Mouse (Mus musculus) cerebellum, adult (tissue): ENCODE measurements around the gene Porcn.
A peak's percentile ranks its signal among the peaks of the same experiment; 100 is the strongest.

Experiments
- ATAC-seq: cut with Nextera tagmentation; 2 replicates; pipeline ENCODE4 v1.9.2; 2017; ENCODE audit warnings: mild to moderate bottlenecking, moderate library complexity, mixed read lengths; ENCODE audit not compliant: insufficient number of reproducible peaks, low FRiP score, low TSS enrichment

The Porcn gene

GRCm38 (mm10) chrX:8206015-8206693, at the start of gene Porcn:
Gene Porcn (minus strand): TSS chrX:8206525.
- peak; percentile 87 for ATAC-seq

GRCm38 (mm10) chrX:8255807-8256206, 49.5 kb upstream of the Porcn start:
- no peak for ATAC-seq

- ATAC-seq, result no peak
These were observed 47.4 kb upstream of the Porcn start for GRCm38 (mm10) chrX:8253711-8254110.

- peak; percentile 90 for ATAC-seq
These were observed 46.3 kb upstream of the Porcn start, which contains the start of gene Ftsj1 for GRCm38 (mm10) chrX:8252334-8253285. Gene Ftsj1 (minus strand): TSS chrX:8252406.

GRCm38 (mm10) chrX:8251789-8252333, 45.5 kb upstream of the Porcn start:
- no peak for ATAC-seq

GRCm38 (mm10) chrX:8248542-8249120, 42.3 kb upstream of the Porcn start:
- ATAC-seq, result no peak

- no peak for ATAC-seq
These were observed 41.4 kb upstream of the Porcn start for GRCm38 (mm10) chrX:8247680-8248079.

GRCm38 (mm10) chrX:8238804-8239395, 32.6 kb upstream of the Porcn start:
- ATAC-seq, result no peak

- no peak for ATAC-seq
These were observed 30.4 kb upstream of the Porcn start for GRCm38 (mm10) chrX:8236704-8237103.

- ATAC-seq, result no peak
These were observed 27.3 kb upstream of the Porcn start for GRCm38 (mm10) chrX:8233602-8234001.

GRCm38 (mm10) chrX:8230272-8230671, 23.9 kb upstream of the Porcn start:
- no peak for ATAC-seq

- ATAC-seq, result no peak
These were observed 17.1 kb upstream of the Porcn start for GRCm38 (mm10) chrX:8223473-8223872.

GRCm38 (mm10) chrX:8222678-8223421, 16.5 kb upstream of the Porcn start:
- peak; percentile 40; the same call in 1 of the 2 replicates for ATAC-seq

GRCm38 (mm10) chrX:8222296-8222677, 16.0 kb upstream of the Porcn start:
- ATAC-seq, result peak; percentile 70; the same call in 1 of the 2 replicates

GRCm38 (mm10) chrX:8219651-8220050, 13.3 kb upstream of the Porcn start:
- ATAC-seq, result no peak

GRCm38 (mm10) chrX:8218114-8218513, 11.8 kb upstream of the Porcn start:
- no peak for ATAC-seq

GRCm38 (mm10) chrX:8217383-8217782, 11.1 kb upstream of the Porcn start:
- ATAC-seq, result no peak

- ATAC-seq, result no peak
These were observed 5.3 kb upstream of the Porcn start for GRCm38 (mm10) chrX:8211490-8212207.

- ATAC-seq, result no peak
These were observed 3.4 kb upstream of the Porcn start for GRCm38 (mm10) chrX:8209720-8210119.
